In genomic region chr11:32225222-32226104, GRCm38 (mm10) we compare ENCODE assay signal across 9 mouse cellular contexts. TPM values are rescaled to one million over a fixed set of nuclear protein-coding genes. Genes with fewer than 3 reads are reported as not detected.
DNase-seq lines count a peak whose midpoint lies in the region; ATAC-seq lines count a peak whose summit lies in the region.
"Had no signal": no experiment of that assay in that cellular context is flagged by ENCODE, and none has a peak within 500 bp of the region (broad histone marks: within the 10 kb centered on the region; RNA-seq: fewer than 3 reads in every experiment).

No protein-coding gene starts in this region.

- no peak overlapping the region for H3K9ac ChIP-seq in kidney, embryonic 15.5 days
- no peak overlapping the region for H3K9ac ChIP-seq in midbrain, embryonic 13.5 days (replicated peaks)

- DNase-seq in kidney, adult 9 months = no peak
- peak; percentile 44 to 55 for DNase-seq in cerebellum, postnatal 10 days
- no peak for DNase-seq in heart, embryonic 10.5 days (ENCODE audit: low spot score)
- DNase-seq in kidney, postnatal 4 days = peak; percentile 53 to 65
- DNase-seq in B cell, adult 2 months = no peak
- DNase-seq in left cerebral cortex, postnatal 25 days (ENCODE audit: low spot score in 2 of 2) = no peak

- no peaks in the 10 kb centered on the region for H3K27me3 ChIP-seq in kidney, embryonic 15.5 days
- H3K27me3 ChIP-seq in heart, embryonic 10.5 days (ENCODE audit: insufficient read depth, poor library complexity, severe bottlenecking) = 0 out of 2 replicates have a peak, but pooled peaks cover 5% of the 10 kb centered on the region
- peaks cover 44% of the 10 kb centered on the region for H3K27me3 ChIP-seq in midbrain, embryonic 13.5 days

- peaks cover 69% of the 10 kb centered on the region for H3K4me1 ChIP-seq in kidney, embryonic 15.5 days
- peaks cover 67% of the 10 kb centered on the region for H3K4me1 ChIP-seq in heart, embryonic 10.5 days
- H3K4me1 ChIP-seq in midbrain, embryonic 13.5 days (replicated peaks) = peaks cover 34% of the 10 kb centered on the region

- H3K27ac ChIP-seq in kidney, embryonic 15.5 days = peak overlapping the region; percentile 92
- peak overlapping the region; percentile 93 for H3K27ac ChIP-seq in heart, embryonic 10.5 days
- peak overlapping the region; percentile 14 for H3K27ac ChIP-seq in midbrain, embryonic 13.5 days

- H3K4me2 ChIP-seq in kidney, embryonic 15.5 days = peak overlapping the region; percentile 81
- no peak overlapping the region for H3K4me2 ChIP-seq in midbrain, embryonic 13.5 days (replicated peaks)

- intact Hi-C loops in left cerebral cortex, postnatal 25 days (cut with DNase I) = no loop called here

- peaks cover 21% of the 10 kb centered on the region for H3K36me3 ChIP-seq in kidney, embryonic 15.5 days
- peaks cover 23% of the 10 kb centered on the region for H3K36me3 ChIP-seq in heart, embryonic 10.5 days
- peaks cover 19% of the 10 kb centered on the region for H3K36me3 ChIP-seq in midbrain, embryonic 13.5 days

- no peak for ATAC-seq in kidney, embryonic 15.5 days (replicated peaks; ENCODE audit: low FRiP score)
- no peak for ATAC-seq in midbrain, embryonic 13.5 days

- no peaks in the 10 kb centered on the region for H3K9me3 ChIP-seq in kidney, embryonic 15.5 days (replicated peaks)
- no peaks in the 10 kb centered on the region for H3K9me3 ChIP-seq in heart, embryonic 10.5 days
- no peaks in the 10 kb centered on the region for H3K9me3 ChIP-seq in midbrain, embryonic 13.5 days

- no peak overlapping the region for H3K4me3 ChIP-seq in kidney, embryonic 15.5 days (replicated peaks)
- 0 out of 2 replicates have a peak overlapping the region, but pooled peaks have one; percentile 71 for H3K4me3 ChIP-seq in heart, embryonic 10.5 days
- H3K4me3 ChIP-seq in midbrain, embryonic 13.5 days (replicated peaks) = 0 out of 2 replicates have a peak overlapping the region, but pooled peaks have one; percentile 70

- 49% methylated on average over 7 of the region's 7 CpGs for WGBS in kidney, embryonic 15.5 days
- WGBS in heart, embryonic 10.5 days = 50% methylated on average over 7 of the region's 7 CpGs
- WGBS in midbrain, embryonic 13.5 days = 75% methylated on average over 7 of the region's 7 CpGs

RNA-seq across cellular contexts. Expression of gene Mpg, which starts 0.8 kb away (rescaled TPM):
- polyA plus RNA-seq in kidney, embryonic 15.5 days (2015; fragmentation: Nextera tagmentation; extraction: Ambion mirVana) = 33.5 and 36.1 TPM in 2 replicates
- 21.3 and 26.3 TPM in 2 replicates for polyA plus RNA-seq in heart, embryonic 10.5 days (2016; fragmentation: Nextera tagmentation; extraction: Ambion mirVana)
- polyA plus RNA-seq in midbrain, embryonic 13.5 days (2015; fragmentation: Nextera tagmentation; extraction: Ambion mirVana) = 34.1 and 35.2 TPM in 2 replicates
- 10 to 100 TPM; 20.0 to 20.8 TPM for total RNA-seq in left cerebral cortex, postnatal 25 days (2021)

RNA-seq across cellular contexts. Expression of gene Rhbdf1, which starts 3.4 kb away (rescaled TPM):
- 48.7 and 55.4 TPM in 2 replicates for polyA plus RNA-seq in kidney, embryonic 15.5 days (2015; fragmentation: Nextera tagmentation; extraction: Ambion mirVana)
- 40.8 and 42.4 TPM in 2 replicates for polyA plus RNA-seq in heart, embryonic 10.5 days (2016; fragmentation: Nextera tagmentation; extraction: Ambion mirVana)
- 13.6 and 14.8 TPM in 2 replicates for polyA plus RNA-seq in midbrain, embryonic 13.5 days (2015; fragmentation: Nextera tagmentation; extraction: Ambion mirVana)
- 10 to 100 TPM; 13.5 to 15.7 TPM for total RNA-seq in left cerebral cortex, postnatal 25 days (2021)

RNA-seq across cellular contexts. Expression of gene Snrnp25, which starts 20.2 kb away (rescaled TPM):
- 59.6 and 60.9 TPM in 2 replicates for polyA plus RNA-seq in kidney, embryonic 15.5 days (2015; fragmentation: Nextera tagmentation; extraction: Ambion mirVana)
- 69.7 and 84.1 TPM in 2 replicates for polyA plus RNA-seq in heart, embryonic 10.5 days (2016; fragmentation: Nextera tagmentation; extraction: Ambion mirVana)
- 46.5 and 46.6 TPM in 2 replicates for polyA plus RNA-seq in midbrain, embryonic 13.5 days (2015; fragmentation: Nextera tagmentation; extraction: Ambion mirVana)
- 10 to 100 TPM; 23.7 to 23.9 TPM for total RNA-seq in left cerebral cortex, postnatal 25 days (2021)

RNA-seq across cellular contexts. Expression of gene Il9r, which starts 25.4 kb away (rescaled TPM):
- not detected in 2 replicates for polyA plus RNA-seq in kidney, embryonic 15.5 days (2015; fragmentation: Nextera tagmentation; extraction: Ambion mirVana)
- 0.14 TPM in 1 of 2 replicates, not detected in the other for polyA plus RNA-seq in heart, embryonic 10.5 days (2016; fragmentation: Nextera tagmentation; extraction: Ambion mirVana)
- polyA plus RNA-seq in midbrain, embryonic 13.5 days (2015; fragmentation: Nextera tagmentation; extraction: Ambion mirVana) = not detected in 2 replicates
- total RNA-seq in left cerebral cortex, postnatal 25 days (2021) = not detected
- total RNA-seq: layer of hippocampus, postnatal 10 days had no signal

RNA-seq across cellular contexts. Expression of gene Nprl3, which starts 42.0 kb away (rescaled TPM):
- polyA plus RNA-seq in kidney, embryonic 15.5 days (2015; fragmentation: Nextera tagmentation; extraction: Ambion mirVana) = 38.8 and 43.9 TPM in 2 replicates
- 43.8 and 44.5 TPM in 2 replicates for polyA plus RNA-seq in heart, embryonic 10.5 days (2016; fragmentation: Nextera tagmentation; extraction: Ambion mirVana)
- 46.5 and 47.2 TPM in 2 replicates for polyA plus RNA-seq in midbrain, embryonic 13.5 days (2015; fragmentation: Nextera tagmentation; extraction: Ambion mirVana)
- 10 to 100 TPM; 42.5 to 50.0 TPM for total RNA-seq in left cerebral cortex, postnatal 25 days (2021)

Comparison
In these comparisons a context has a peak if more than half of its experiments do, and no peak if none do; other contexts are left out.
1. DNase-seq: peak in cerebellum, postnatal 10 days (2 of 2) and kidney, postnatal 4 days (2 of 2); none in kidney, adult 9 months (single experiment), heart, embryonic 10.5 days (single experiment), B cell, adult 2 months (0 of 2) and left cerebral cortex, postnatal 25 days (0 of 2).
2. H3K27ac ChIP-seq: peak in every context shown above with its lines; median percentile 93 in heart, embryonic 10.5 days; 92 in kidney, embryonic 15.5 days; 14 in midbrain, embryonic 13.5 days.